In the genomic region with DNA sequence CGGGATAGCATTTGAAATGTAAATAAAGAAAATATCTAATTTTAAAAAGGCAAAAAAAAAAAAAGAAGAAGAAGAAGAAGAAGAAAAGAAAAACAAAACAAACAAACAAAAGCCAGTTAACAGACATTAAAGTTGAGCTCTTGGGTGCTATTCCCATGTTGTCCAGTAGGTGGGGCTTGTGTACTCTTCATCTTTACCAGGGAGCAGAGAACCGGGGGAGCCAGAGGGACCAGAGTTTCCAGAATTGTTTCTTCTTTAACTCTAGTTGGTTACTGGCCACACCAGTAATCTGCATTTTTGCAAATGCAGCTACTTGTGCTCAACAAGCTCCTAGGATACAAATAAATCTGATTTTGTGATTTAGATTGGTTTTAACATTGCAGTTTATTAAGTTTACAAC, we compare ENCODE assay signal across 7 mouse cellular contexts.
DNase-seq lines count a peak whose midpoint lies in the region; TF ChIP-seq lines count a peak whose summit lies in the region.

No protein-coding gene starts in this region.

- in situ Hi-C loops in ES-E14 (cut with MboI; ENCODE audit: low sequenced_read_pairs in 2 of 2, unreplicated experiment in 2 of 2): loop anchor here in 1 of 2 experiments (25.0 kb wide), 1 partner anchor 311 kb away; a partner anchor contains a TSS

- no peak for TF ChIP-seq POLR2A in spleen, adult 2 months (IDR thresholded peaks at IDR 0.05; ENCODE audit: low read depth, low read length)

- no peaks in the 10 kb centered on the region for H3K9me3 ChIP-seq in ES-E14 (ENCODE audit: control insufficient read depth, insufficient read depth, low read depth, low read length)

- no peaks in the 10 kb centered on the region for H3K4me1 ChIP-seq in ES-E14 (ENCODE audit: control insufficient read depth in 2 of 2, insufficient read depth in 2 of 2, low read length in 2 of 2, poor library complexity in 1 of 2)
- H3K4me1 ChIP-seq in spleen, adult 2 months (ENCODE audit: control insufficient read depth, insufficient read depth, insufficient read length): no peaks in the 10 kb centered on the region

- WGBS in spleen, adult 2 months: 19% methylated on average over 2 of the region's 2 CpGs

- H3K27me3 ChIP-seq in spleen, adult 2 months (ENCODE audit: control insufficient read depth, insufficient read depth, low read length): no peaks in the 10 kb centered on the region

- no peak overlapping the region for H3K9ac ChIP-seq in ES-E14 (ENCODE audit: insufficient read depth, low read depth, low read length, poor library complexity, severe bottlenecking)

- H3K36me3 ChIP-seq in ES-E14 (ENCODE audit: control insufficient read depth, insufficient read depth, low read length, poor library complexity, severe bottlenecking): no peaks in the 10 kb centered on the region
- no peaks in the 10 kb centered on the region for H3K36me3 ChIP-seq in spleen, adult 2 months (ENCODE audit: control insufficient read depth, insufficient read depth, low read length)

- no peak overlapping the region for H3K4me3 ChIP-seq in ES-E14 (ENCODE audit: insufficient read depth in 1 of 2, low read depth in 1 of 2, low read length in 2 of 2, poor library complexity in 1 of 2, severe bottlenecking in 1 of 2)
- no peak overlapping the region for H3K4me3 ChIP-seq in layer of hippocampus, adult 2 months
- H3K4me3 ChIP-seq in spleen, adult 2 months (ENCODE audit: extremely low read depth, insufficient read depth, insufficient read length): no peak overlapping the region

- peak; percentile 37 for DNase-seq in ES-E14 (ENCODE audit: low read depth, low spot score)
- peak; percentile 9 for DNase-seq in adrenal gland, adult 8-10 months
- DNase-seq in embryo, embryonic 10 days (ENCODE audit: low spot score): peak; percentile 80
- DNase-seq in heart, adult 9 months (ENCODE audit: low spot score in 2 of 2): peak; percentile 18 to 64
- peak; percentile 40 to 78 for DNase-seq in layer of hippocampus, adult 2 months (ENCODE audit: low spot score in 2 of 2)
- peak; percentile 71 for DNase-seq in lung, postnatal 36 days
- DNase-seq in spleen, adult 2 months (ENCODE audit: low read depth in 1 of 2, low spot score in 2 of 2): peak; percentile 9 to 19

- peak; percentile 90 for TF ChIP-seq CTCF in layer of hippocampus, adult 2 months (conservative IDR thresholded peaks at IDR 0.05)
- peak; percentile 40; the same call in 1 of the 2 replicates for TF ChIP-seq CTCF in spleen, adult 2 months (IDR thresholded peaks at IDR 0.05; ENCODE audit: extremely low read depth, insufficient read depth, insufficient read length, insufficient replicate concordance)

- H3K27ac ChIP-seq in ES-E14 (ENCODE audit: insufficient read depth, low read depth, low read length, poor library complexity, severe bottlenecking): no peak overlapping the region
- H3K27ac ChIP-seq in layer of hippocampus, adult 2 months: no peak overlapping the region
- no peak overlapping the region for H3K27ac ChIP-seq in spleen, adult 2 months (ENCODE audit: insufficient read depth, low read length)

TF ChIP-seq in ES-E14, 5 proteins besides CTCF, POLR2A, EP300 and RAD21:
- TF ChIP-seq ZNF384 (IDR thresholded peaks at IDR 0.05; ENCODE audit: low read depth, low read length): no peak
- TF ChIP-seq CHD2 (IDR thresholded peaks at IDR 0.05; ENCODE audit: low read depth, low read length): no peak
- no peak for TF ChIP-seq HCFC1 (IDR thresholded peaks at IDR 0.05; ENCODE audit: borderline replicate concordance, insufficient read depth, low read length)
- TF ChIP-seq ZC3H11A (IDR thresholded peaks at IDR 0.05; ENCODE audit: borderline replicate concordance, low read depth, low read length): no peak; the same call in 1 of the 2 replicates
- TF ChIP-seq MAFK (IDR thresholded peaks at IDR 0.05; ENCODE audit: insufficient read depth, low read depth, low read length): no peak

Comparison
In these comparisons a context has a peak if more than half of its experiments do, and no peak if none do; other contexts are left out.
1. DNase-seq: peak in every context shown above with its lines; median percentile 80 in embryo, embryonic 10 days; 71 in lung, postnatal 36 days; 59 in layer of hippocampus, adult 2 months; 41 in heart, adult 9 months; 37 in ES-E14; 14 in spleen, adult 2 months; 9 in adrenal gland, adult 8-10 months.